Mouse (Mus musculus): Measurements from ENCODE around the gene Ypel5. TPM values are rescaled to one million over a fixed set of nuclear protein-coding genes. Genes with fewer than 3 reads are reported as not detected.

Ypel5 gene
- polyA plus RNA-seq, 1 experiment from 2014 or later: 42.7 TPM

DNA sequence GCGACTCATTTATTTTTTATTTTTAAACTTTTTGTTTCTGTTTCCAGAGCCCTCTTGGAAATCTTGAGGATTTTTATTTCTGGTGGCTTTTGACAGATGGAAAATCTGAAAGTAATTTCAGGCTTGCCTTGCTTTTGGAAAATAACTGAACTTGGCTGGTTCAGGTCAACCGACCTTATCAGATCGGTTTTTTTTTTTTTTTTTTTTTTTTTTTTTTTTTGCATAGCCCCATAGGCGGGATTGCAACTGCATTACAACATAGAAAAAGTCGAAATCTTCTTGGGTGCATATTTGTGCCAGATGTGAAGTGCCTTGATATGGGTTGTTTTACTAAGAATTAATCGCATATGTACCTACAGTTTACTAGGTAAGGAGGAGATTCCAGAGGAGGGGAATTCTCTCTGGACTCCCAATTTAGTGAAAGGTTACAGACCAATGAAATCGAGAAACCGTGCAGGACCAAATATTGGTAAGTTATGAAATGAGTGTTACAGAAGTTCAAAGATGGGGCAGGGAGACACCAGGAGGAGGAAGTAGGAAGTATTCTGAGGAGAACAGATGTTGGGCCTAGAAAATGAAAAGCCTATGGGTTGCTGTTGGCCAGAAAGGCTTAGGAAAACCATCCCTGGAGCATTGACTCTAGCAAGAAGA, 1.7 kb downstream of the Ypel5 start:
- ChIA-PET POLR2A (no interaction called here), CTCF (no interaction called here)
- no peak for ATAC-seq
- in situ Hi-C loops (cut with MboI; ENCODE audit: low pct_unique_long_range_greater_than_20kb): loop anchor here (25.0 kb wide), 1 partner anchor 1449 kb away; the partner anchor contains the start of gene Memo1
- TF ChIP-seq CTCF (IDR thresholded peaks at IDR 0.05): no peak
- no peak for DNase-seq (ENCODE audit: low read depth, low spot score)
- no peaks in the 10 kb centered on the region for H3K27me3 ChIP-seq

DNA sequence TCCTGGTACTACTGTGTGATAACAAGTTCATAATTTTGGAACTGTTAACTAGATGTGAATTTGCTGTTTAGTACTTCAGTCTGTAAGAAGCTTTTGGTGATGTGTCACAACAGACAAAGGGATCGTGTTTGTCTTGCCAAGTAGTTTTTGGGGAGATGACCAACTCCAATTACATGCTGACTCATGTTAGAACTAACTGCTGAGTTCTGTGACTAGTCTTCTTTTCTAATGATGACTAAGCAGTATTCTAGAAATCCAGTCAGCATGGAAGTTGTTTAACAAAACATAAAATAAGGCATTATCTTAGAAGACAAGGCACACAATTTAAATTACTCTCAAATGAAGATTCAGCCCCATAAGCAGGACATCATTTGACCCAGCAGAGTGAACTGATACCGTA, 2.7 kb downstream of the Ypel5 start:
- no peak for TF ChIP-seq CTCF (IDR thresholded peaks at IDR 0.05)
- CTCF ChIA-PET: interaction anchor here (1.0 kb wide), 1 partner anchor 9 kb away, joined by 3 read pairs; no protein-coding TSS in a partner anchor

DNA sequence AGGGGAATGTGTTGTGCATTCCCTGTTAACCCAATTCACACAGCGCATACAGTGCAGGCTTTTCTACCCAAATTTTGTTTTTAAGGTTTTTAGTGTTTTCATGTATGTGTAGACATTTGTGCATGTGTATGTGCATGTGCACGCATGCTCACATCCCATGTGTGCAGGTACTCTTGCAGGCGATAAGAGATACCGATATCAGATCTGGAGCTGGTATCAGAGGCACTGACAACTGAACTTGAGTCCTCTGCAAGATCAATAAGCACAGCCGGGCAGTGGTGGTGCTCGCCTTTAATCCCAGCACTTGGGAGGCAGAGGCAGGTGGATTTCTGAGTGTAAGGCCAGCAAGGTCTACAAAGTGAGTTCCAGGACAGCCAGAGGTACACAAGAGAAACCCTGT, 8.1 kb downstream of the Ypel5 start:
- POLR2A ChIA-PET: no interaction called here
- ATAC-seq (no peak), DNase-seq (ENCODE audit: low read depth, low spot score) (no peak)
- in situ Hi-C loops (cut with MboI; ENCODE audit: low pct_unique_long_range_greater_than_20kb): loop anchor here (25.0 kb wide), 1 partner anchor 1443 kb away; the partner anchor contains the start of gene Memo1
- CTCF ChIA-PET: no interaction called here
- H3K27me3 ChIP-seq: no peaks in the 10 kb centered on the region
- TF ChIP-seq CTCF (IDR thresholded peaks at IDR 0.05): no peak

More for the DNA sequence above, 2.7 kb downstream of the Ypel5 start:
- POLR2A ChIA-PET: no interaction called here
- in situ Hi-C loops (cut with MboI; ENCODE audit: low pct_unique_long_range_greater_than_20kb): loop anchor here (25.0 kb wide), 1 partner anchor 1448 kb away; the partner anchor contains the start of gene Memo1
- ATAC-seq (no peak), DNase-seq (ENCODE audit: low read depth, low spot score) (no peak)
- no peaks in the 10 kb centered on the region for H3K27me3 ChIP-seq

DNA sequence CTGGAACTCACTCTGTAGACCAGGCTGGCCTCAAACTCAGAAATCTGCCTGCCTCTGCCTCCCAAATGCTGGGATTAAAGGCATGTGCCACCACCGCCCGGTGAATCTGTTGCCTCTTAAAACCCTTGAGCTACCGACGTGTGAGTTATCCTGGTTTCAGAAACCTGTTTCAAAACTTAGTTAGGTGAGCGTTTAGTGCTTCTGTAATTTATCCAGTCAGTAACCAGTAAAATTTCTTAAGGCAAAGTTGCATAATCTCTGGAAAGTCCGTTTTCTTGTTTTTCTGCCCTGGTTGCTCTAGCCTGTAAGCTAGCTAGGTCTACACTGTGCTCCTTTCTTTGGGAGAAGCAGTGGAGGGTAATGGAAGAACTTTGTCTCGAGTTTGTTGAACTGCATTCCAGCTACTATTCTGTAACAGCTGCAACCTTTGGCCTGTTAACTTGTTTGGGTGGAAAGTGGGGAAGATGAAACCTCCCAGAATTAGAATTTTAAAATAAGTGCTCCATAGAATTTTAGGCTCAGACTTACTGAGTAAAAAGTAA, 8.8 kb downstream of the Ypel5 start:
- CTCF ChIA-PET: interaction anchor here (1.5 kb wide), 1 partner anchor 9 kb away, joined by 4 read pairs; the partner anchor contains the start of gene Ypel5

DNA sequence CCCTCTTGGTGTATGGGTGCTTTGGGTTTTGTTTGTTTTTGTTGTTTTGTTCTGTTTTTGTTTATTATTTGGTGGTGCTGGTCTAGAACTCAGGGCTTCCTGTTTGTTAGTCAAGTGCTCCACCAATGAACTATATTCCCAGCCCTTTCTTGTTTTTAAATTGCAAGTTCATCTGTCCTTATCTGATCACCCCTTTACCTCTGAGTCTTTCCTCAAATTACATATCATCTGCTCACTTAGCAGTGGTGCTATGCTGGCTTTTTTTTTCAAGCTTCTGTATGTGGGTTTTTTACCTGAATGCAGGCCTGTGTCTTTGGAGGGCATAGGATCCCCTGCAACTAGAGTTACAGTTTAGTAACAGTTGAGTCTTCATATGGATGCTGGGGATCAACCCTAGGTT, 9.3 kb downstream of the Ypel5 start:
- in situ Hi-C loops (cut with MboI; ENCODE audit: low pct_unique_long_range_greater_than_20kb): loop anchor here (25.0 kb wide), 1 partner anchor 1442 kb away; the partner anchor contains the start of gene Memo1
- ATAC-seq (no peak), DNase-seq (ENCODE audit: low read depth, low spot score) (no peak)
- no peaks in the 10 kb centered on the region for H3K27me3 ChIP-seq
- no peak for TF ChIP-seq CTCF (IDR thresholded peaks at IDR 0.05)
- CTCF ChIA-PET: interaction anchor here (1.5 kb wide), 1 partner anchor 9 kb away, joined by 4 read pairs; the partner anchor contains the start of gene Ypel5
- POLR2A ChIA-PET: no interaction called here

More for the DNA sequence above, 8.8 kb downstream of the Ypel5 start:
- no peak for TF ChIP-seq CTCF (IDR thresholded peaks at IDR 0.05)
- POLR2A ChIA-PET: no interaction called here
- in situ Hi-C loops (cut with MboI; ENCODE audit: low pct_unique_long_range_greater_than_20kb): loop anchor here (25.0 kb wide), 1 partner anchor 1442 kb away; the partner anchor contains the start of gene Memo1
- ATAC-seq (no peak), DNase-seq (ENCODE audit: low read depth, low spot score) (no peak)
- no peaks in the 10 kb centered on the region for H3K27me3 ChIP-seq

DNA sequence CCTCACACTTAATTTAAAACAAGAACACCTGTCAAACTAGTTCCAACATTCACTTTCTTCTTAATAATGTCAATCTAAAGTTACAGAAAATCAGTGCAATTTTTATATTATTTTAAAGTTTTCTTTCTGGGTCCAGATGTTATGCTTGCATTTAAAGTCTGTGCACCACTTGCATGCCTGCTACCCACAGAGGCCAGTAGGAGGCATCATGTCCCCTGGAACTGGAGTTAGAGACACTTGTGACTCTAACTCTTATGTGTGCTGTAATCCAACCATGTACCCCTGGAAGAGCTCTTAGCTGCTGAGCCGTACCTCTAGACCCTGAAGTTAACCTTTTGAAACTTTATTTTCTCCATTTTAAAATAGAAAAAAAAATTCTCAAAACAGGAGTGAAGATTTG, 19.0 kb downstream of the Ypel5 start:
- TF ChIP-seq CTCF (IDR thresholded peaks at IDR 0.05): no peak
- no peaks in the 10 kb centered on the region for H3K27me3 ChIP-seq
- POLR2A ChIA-PET: no interaction called here
- ATAC-seq (no peak), DNase-seq (ENCODE audit: low read depth, low spot score) (no peak)
- in situ Hi-C loops (cut with MboI; ENCODE audit: low pct_unique_long_range_greater_than_20kb): loop anchor here (5.0 to 25.0 kb wide), 3 partner anchors 340 to 1032 kb away; no protein-coding TSS in a partner anchor
- CTCF ChIA-PET: interaction anchor here (1.3 kb wide), 1 partner anchor 445 kb away, joined by 3 read pairs; no protein-coding TSS in a partner anchor

DNA sequence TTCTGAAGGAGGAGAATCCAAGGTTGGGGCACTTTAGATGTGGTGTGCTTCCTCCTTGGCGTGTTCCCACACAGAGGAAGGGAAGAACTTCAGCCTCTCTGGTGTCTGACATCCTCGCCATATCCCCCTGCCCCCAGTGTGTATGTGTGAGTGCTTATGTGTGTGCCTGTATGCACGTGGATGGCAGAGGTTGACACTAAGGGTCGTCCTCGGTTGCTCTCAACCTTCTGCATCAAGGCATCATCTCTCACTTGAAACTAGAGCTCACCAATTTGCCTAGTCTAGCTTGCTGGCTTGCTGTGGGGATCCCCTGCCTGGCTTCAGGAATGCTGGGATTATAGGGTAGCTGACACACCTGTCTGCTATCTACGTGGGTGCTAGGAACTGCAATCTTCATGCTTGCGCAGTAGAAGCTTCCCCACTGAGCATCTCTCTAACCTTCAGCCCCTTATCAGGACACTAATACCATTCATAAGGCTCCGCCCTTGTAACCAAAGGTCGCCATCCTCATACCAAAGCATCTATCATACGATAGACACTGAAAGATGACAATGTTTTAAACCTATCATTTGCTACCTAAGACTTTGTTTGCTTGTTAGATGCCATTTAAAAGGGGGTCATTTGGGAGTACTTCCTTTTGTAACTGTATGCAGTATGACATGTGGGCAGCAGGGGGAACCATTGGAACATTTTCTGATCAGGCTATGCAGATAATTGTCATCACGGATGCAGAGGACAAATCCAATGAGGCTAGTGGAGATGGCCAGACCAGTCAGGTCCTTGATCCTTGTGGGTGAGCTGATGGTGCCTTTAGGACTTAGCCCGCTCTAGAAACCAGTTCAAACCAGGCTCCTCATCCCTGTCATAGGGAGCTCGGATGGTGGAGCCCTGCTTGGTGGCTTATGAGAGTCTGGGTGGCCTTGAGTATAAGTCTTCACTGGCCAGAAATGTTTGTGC, 21.7 kb downstream of the Ypel5 start:
- POLR2A ChIA-PET: no interaction called here
- TF ChIP-seq CTCF (IDR thresholded peaks at IDR 0.05): peak; percentile 77
- H3K27me3 ChIP-seq: no peaks in the 10 kb centered on the region
- in situ Hi-C loops (cut with MboI; ENCODE audit: low pct_unique_long_range_greater_than_20kb): loop anchor here (5.0 to 25.0 kb wide), 3 partner anchors 337 to 1029 kb away; no protein-coding TSS in a partner anchor
- DNase-seq (ENCODE audit: low read depth, low spot score): no peak
- peak; percentile 57 for ATAC-seq
- CTCF ChIA-PET: no interaction called here

DNA sequence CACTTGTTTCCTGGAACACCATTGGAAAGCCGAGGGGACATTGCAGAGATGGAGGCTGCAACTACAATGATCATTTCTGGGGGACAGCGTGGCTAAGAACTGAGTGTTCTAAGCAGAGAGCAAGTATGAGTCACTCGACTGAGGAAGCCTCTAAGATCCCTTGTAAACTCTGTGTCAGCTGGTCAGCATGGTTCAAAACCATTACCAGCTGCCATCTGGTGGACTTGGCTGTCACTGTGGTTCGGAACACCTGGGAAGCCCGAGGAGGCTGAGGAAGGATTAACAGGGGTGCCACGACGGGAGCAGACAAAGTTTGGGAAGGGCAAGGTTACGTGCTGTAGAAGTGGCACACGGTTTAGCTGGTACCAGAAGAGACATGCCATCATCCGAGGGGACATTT, 27.0 kb downstream of the Ypel5 start:
- in situ Hi-C loops (cut with MboI; ENCODE audit: low pct_unique_long_range_greater_than_20kb): loop anchor here (25.0 kb wide), 1 partner anchor 1024 kb away; no protein-coding TSS in a partner anchor
- ATAC-seq (peak; percentile 40), DNase-seq (ENCODE audit: low read depth, low spot score) (no peak)
- H3K27me3 ChIP-seq: no peaks in the 10 kb centered on the region
- ChIA-PET POLR2A (no interaction called here), CTCF (interaction anchor here (0.7 to 1.4 kb wide), 4 partner anchors 9 to 442 kb away, joined by 3 to 4 read pairs (median 4); no protein-coding TSS in a partner anchor)
- no peak for TF ChIP-seq CTCF (IDR thresholded peaks at IDR 0.05)

DNA sequence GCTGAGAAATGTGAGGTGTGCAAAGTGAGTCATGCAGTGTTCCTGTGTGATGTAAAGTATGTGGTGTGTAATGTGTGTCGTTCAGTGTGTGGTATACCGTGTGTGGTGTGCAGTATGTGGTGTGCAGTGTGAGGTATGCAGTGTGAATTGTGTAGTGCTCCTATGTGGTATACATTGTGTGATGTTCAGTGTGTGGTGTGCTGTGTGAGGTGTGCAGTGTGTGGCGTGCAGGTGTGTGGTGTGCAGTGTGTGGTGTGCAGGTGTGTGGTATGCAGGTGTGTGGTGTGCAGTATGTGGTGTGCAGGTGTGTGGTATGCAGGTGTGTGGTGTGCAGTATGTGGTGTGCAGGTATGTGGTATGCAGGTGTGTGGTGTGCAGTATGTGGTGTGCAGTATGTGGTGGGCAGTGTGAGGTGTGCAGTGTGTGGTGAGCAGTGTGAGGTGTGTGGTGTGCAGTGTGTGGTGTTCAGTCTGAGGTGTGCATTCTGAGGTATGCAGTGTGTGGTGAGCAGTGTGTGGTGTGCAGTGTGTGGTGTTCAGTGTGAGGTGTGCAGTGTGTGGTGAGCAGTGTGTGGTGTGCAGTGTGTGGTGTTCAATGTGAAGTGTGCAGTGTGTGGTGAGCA, 30.5 kb downstream of the Ypel5 start:
- ATAC-seq (no peak), DNase-seq (ENCODE audit: low read depth, low spot score) (no peak)
- in situ Hi-C loops (cut with MboI; ENCODE audit: low pct_unique_long_range_greater_than_20kb): loop anchor here (25.0 kb wide), 1 partner anchor 1021 kb away; no protein-coding TSS in a partner anchor
- ChIA-PET CTCF (interaction anchor here (0.9 kb wide), 1 partner anchor 17 kb away, joined by 3 read pairs; no protein-coding TSS in a partner anchor), POLR2A (no interaction called here)
- no peaks in the 10 kb centered on the region for H3K27me3 ChIP-seq
- no peak for TF ChIP-seq CTCF (IDR thresholded peaks at IDR 0.05)

All from Patski (cell line).